Mouse (Mus musculus) myocyte (in vitro differentiated cells): ENCODE measurements around the gene Abca17. TPM values are rescaled to one million over a fixed set of nuclear protein-coding genes. Genes with fewer than 3 reads are reported as not detected.

Experiments used
- H3K27me3 ChIP-seq: one replicate; pipeline ENCODE4 v1.6.1; 2011; ENCODE audit not compliant: control insufficient read depth, insufficient read depth, insufficient read length
- H3K36me3 ChIP-seq: one replicate; pipeline ENCODE4 v1.6.1; 2011; ENCODE audit not compliant: control insufficient read depth, insufficient read depth
- H3K4me2 ChIP-seq: one replicate; pipeline ENCODE4 v1.6.1; 2011; ENCODE audit warnings: low read depth, control low read depth
- H3K4me3 ChIP-seq: one replicate; pipeline ENCODE4 v1.5.1; 2011; ENCODE audit warnings: mild to moderate bottlenecking, control low read depth, moderate library complexity
- H3K79me2 ChIP-seq: one replicate; pipeline ENCODE4 v1.6.1; 2011; ENCODE audit not compliant: control insufficient read depth, insufficient read depth
- H3ac ChIP-seq: one replicate; pipeline ENCODE4 v1.6.1; 2011; ENCODE audit not compliant: control insufficient read depth, insufficient read length
- CEBPB ChIP-seq: IDR thresholded peaks from 2 replicates; pipeline ENCODE4 v1.6.1; 2011; ENCODE audit warnings: mild to moderate bottlenecking, moderate library complexity; ENCODE audit not compliant: poor library complexity, insufficient read depth, severe bottlenecking
- E2F4 ChIP-seq: IDR thresholded peaks from one replicate; pipeline ENCODE4 v1.6.1; 2011; ENCODE audit warnings: mild to moderate bottlenecking, control low read depth, moderate library complexity; ENCODE audit not compliant: insufficient read depth
- MAX ChIP-seq: IDR thresholded peaks from one replicate; pipeline ENCODE4 v1.6.1; 2011; ENCODE audit warnings: low read depth, mild to moderate bottlenecking, control low read depth
- MYOD1 ChIP-seq, 3 experiments: IDR thresholded peaks; one replicate each; pipeline ENCODE4 v1.6.1; 2011; ENCODE audit warnings: control low read depth in 2 of 3, low read depth in 2 of 3, mild to moderate bottlenecking in 2 of 3, moderate library complexity in 1 of 3; ENCODE audit not compliant: insufficient read length in 2 of 3, control insufficient read depth in 1 of 3
- MYOG ChIP-seq, 3 experiments: IDR thresholded peaks; one replicate each; pipeline ENCODE4 v1.6.1; 2011; ENCODE audit warnings: control low read depth in 2 of 3, low read depth in 2 of 3, mild to moderate bottlenecking in 2 of 3; ENCODE audit not compliant: insufficient read length in 2 of 3, control insufficient read depth in 1 of 3, insufficient read depth in 1 of 3
- POLR2A ChIP-seq: IDR thresholded peaks from one replicate; pipeline ENCODE4 v1.6.1; 2011; ENCODE audit warnings: low read depth, mild to moderate bottlenecking, control low read depth, moderate library complexity; ENCODE audit not compliant: insufficient read length
- POLR2AphosphoS2 ChIP-seq: IDR thresholded peaks from one replicate; pipeline ENCODE4 v1.6.1; 2011; ENCODE audit warnings: low read depth, control low read depth; ENCODE audit not compliant: insufficient read length
- REST ChIP-seq: IDR thresholded peaks from one replicate; pipeline ENCODE4 v1.6.1; 2011; ENCODE audit warnings: mild to moderate bottlenecking, control low read depth, moderate library complexity; ENCODE audit not compliant: insufficient read depth, insufficient read length
- SRF ChIP-seq: IDR thresholded peaks from one replicate; pipeline ENCODE4 v1.6.1; 2011; ENCODE audit warnings: low read depth; ENCODE audit not compliant: control insufficient read depth, insufficient read length
- TCF12 ChIP-seq: IDR thresholded peaks from one replicate; pipeline ENCODE4 v1.6.1; 2011; ENCODE audit warnings: mild to moderate bottlenecking, control low read depth; ENCODE audit not compliant: poor library complexity, insufficient read depth, severe bottlenecking
- TCF3 ChIP-seq: IDR thresholded peaks from one replicate; pipeline ENCODE4 v1.6.1; 2011; ENCODE audit warnings: low read depth, control low read depth; ENCODE audit not compliant: insufficient read length
- USF1 ChIP-seq: IDR thresholded peaks from one replicate; pipeline ENCODE4 v1.6.1; 2011; ENCODE audit warnings: low read depth, mild to moderate bottlenecking, control low read depth, moderate library complexity
- polyA plus RNA-seq: library from polyadenylated mRNA; unstranded; fragments of >200 nt; fragmentation: generic; extraction: Trizol; gene quantifications from one replicate; pipeline ENCODE4 v1.2.1, GENCODE M21; 2012; ENCODE audit warnings: missing spikeins

Abca17 gene
- polyA plus RNA-seq, 1 experiment: not detected

- H3K4me3 ChIP-seq: no peak overlapping the region
- TF ChIP-seq TCF12 (no peak), SRF (no peak), E2F4 (no peak), TCF3 (no peak), MYOG (IDR thresholded peaks at IDR 0.05; ENCODE audit: control insufficient read depth in 1 of 3, insufficient read depth in 1 of 3, insufficient read length in 2 of 3, low read depth in 2 of 3) (no peak), POLR2AphosphoS2 (no peak), REST (no peak), CEBPB (no peak), USF1 (no peak), MYOD1 (IDR thresholded peaks at IDR 0.05; ENCODE audit: control insufficient read depth in 1 of 3, insufficient read length in 2 of 3, low read depth in 2 of 3) (no peak), POLR2A (no peak), MAX (no peak)
- peaks cover 45% of the 10 kb centered on the region for H3K27me3 ChIP-seq
- H3K36me3 ChIP-seq: no peaks in the 10 kb centered on the region
- no peak overlapping the region for H3K4me2 ChIP-seq
- no peak overlapping the region for H3ac ChIP-seq
- H3K79me2 ChIP-seq: no peaks in the 10 kb centered on the region
These were observed 37.8 kb upstream of the Abca17 start for GRCm38 (mm10) chr17:24388711-24389110.

- Histone ChIP-seq H3K79me2 (no peaks in the 10 kb centered on the region), H3K4me3 (no peak overlapping the region), H3K27me3 (peaks cover 50% of the 10 kb centered on the region), H3ac (no peak overlapping the region), H3K4me2 (no peak overlapping the region), H3K36me3 (no peaks in the 10 kb centered on the region)
- TF ChIP-seq MYOG (IDR thresholded peaks at IDR 0.05; ENCODE audit: control insufficient read depth in 1 of 3, insufficient read depth in 1 of 3, insufficient read length in 2 of 3, low read depth in 2 of 3) (no peak), TCF3 (no peak), MYOD1 (IDR thresholded peaks at IDR 0.05; ENCODE audit: control insufficient read depth in 1 of 3, insufficient read length in 2 of 3, low read depth in 2 of 3) (no peak), CEBPB (no peak)
These were observed 32.9 kb upstream of the Abca17 start for GRCm38 (mm10) chr17:24383789-24384188.

- Histone ChIP-seq H3ac (no peak overlapping the region), H3K4me2 (no peak overlapping the region), H3K36me3 (no peaks in the 10 kb centered on the region), H3K27me3 (peaks cover 29% of the 10 kb centered on the region), H3K4me3 (no peak overlapping the region), H3K79me2 (no peaks in the 10 kb centered on the region)
- TF ChIP-seq MYOG (IDR thresholded peaks at IDR 0.05; ENCODE audit: control insufficient read depth in 1 of 3, insufficient read depth in 1 of 3, insufficient read length in 2 of 3, low read depth in 2 of 3) (no peak), SRF (no peak), POLR2AphosphoS2 (no peak), MYOD1 (IDR thresholded peaks at IDR 0.05; ENCODE audit: control insufficient read depth in 1 of 3, insufficient read length in 2 of 3, low read depth in 2 of 3) (no peak), USF1 (no peak), TCF12 (no peak), E2F4 (no peak), POLR2A (no peak), REST (no peak), MAX (no peak), CEBPB (no peak), TCF3 (no peak)
These were observed 27.6 kb upstream of the Abca17 start for GRCm38 (mm10) chr17:24378496-24378895.

- Histone ChIP-seq H3ac (no peak overlapping the region), H3K36me3 (no peaks in the 10 kb centered on the region), H3K27me3 (peaks cover 24% of the 10 kb centered on the region), H3K4me3 (no peak overlapping the region), H3K4me2 (no peak overlapping the region), H3K79me2 (no peaks in the 10 kb centered on the region)
- TF ChIP-seq POLR2A (no peak), USF1 (no peak), REST (no peak), POLR2AphosphoS2 (no peak), E2F4 (no peak), MAX (no peak), CEBPB (no peak), SRF (no peak), TCF3 (no peak), TCF12 (no peak), MYOD1 (IDR thresholded peaks at IDR 0.05; ENCODE audit: control insufficient read depth in 1 of 3, insufficient read length in 2 of 3, low read depth in 2 of 3) (no peak), MYOG (IDR thresholded peaks at IDR 0.05; ENCODE audit: control insufficient read depth in 1 of 3, insufficient read depth in 1 of 3, insufficient read length in 2 of 3, low read depth in 2 of 3) (no peak)
These were observed 25.0 kb upstream of the Abca17 start for GRCm38 (mm10) chr17:24375886-24376285.

- TF ChIP-seq CEBPB: no peak
- TF ChIP-seq TCF3: no peak
- TF ChIP-seq USF1: no peak
- TF ChIP-seq POLR2AphosphoS2: no peak
- TF ChIP-seq E2F4: no peak
- TF ChIP-seq REST: no peak
- no peak for TF ChIP-seq POLR2A
- no peak for TF ChIP-seq MYOG (IDR thresholded peaks at IDR 0.05; ENCODE audit: control insufficient read depth in 1 of 3, insufficient read depth in 1 of 3, insufficient read length in 2 of 3, low read depth in 2 of 3)
- TF ChIP-seq MYOD1 (IDR thresholded peaks at IDR 0.05; ENCODE audit: control insufficient read depth in 1 of 3, insufficient read length in 2 of 3, low read depth in 2 of 3): no peak
- no peak for TF ChIP-seq MAX
- TF ChIP-seq SRF: no peak
- H3ac ChIP-seq: no peak overlapping the region
- H3K4me2 ChIP-seq: no peak overlapping the region
- H3K27me3 ChIP-seq: peaks cover 24% of the 10 kb centered on the region
- no peaks in the 10 kb centered on the region for H3K36me3 ChIP-seq
- H3K4me3 ChIP-seq: no peak overlapping the region
- H3K79me2 ChIP-seq: no peaks in the 10 kb centered on the region
These were observed 24.3 kb upstream of the Abca17 start for GRCm38 (mm10) chr17:24375094-24375712.
